Mouse (Mus musculus) thymus, postnatal 14 days (tissue): ENCODE measurements at regions not wholly inside any gene's neighbourhood (a gene's known extent, or its start where the extent isn't known, plus 50 kb on each side); places are given as distances from the start of the nearest gene placed in this dataset.
"Not testable (repeated sequence)": the region's sequence is repeated elsewhere in the genome, so short reads cannot be mapped to it uniquely, and the experiment has no call there.

Source experiments
- DNase-seq: peaks from one replicate; pipeline ENCODE4 v3.0.0; 2021

GRCm38 (mm10) chr7:138493661-138494060 is 96.1 kb upstream of the Tcerg1l start:
- DNase-seq, result no peak

GRCm38 (mm10) chr7:138492261-138492660 is 94.7 kb upstream of the Tcerg1l start:
- DNase-seq, result no peak

GRCm38 (mm10) chr7:138489471-138489870 is 91.9 kb upstream of the Tcerg1l start:
- no peak for DNase-seq

- DNase-seq, result no peak
These were observed 90.7 kb upstream of the Tcerg1l start for GRCm38 (mm10) chr7:138488201-138488720.

GRCm38 (mm10) chr7:138472891-138473455 is 75.4 kb upstream of the Tcerg1l start:
- DNase-seq, result no peak

- no peak for DNase-seq
These were observed 74.8 kb upstream of the Tcerg1l start for GRCm38 (mm10) chr7:138472371-138472770.

- DNase-seq, result no peak
These were observed 71.7 kb upstream of the Tcerg1l start for GRCm38 (mm10) chr7:138469211-138469610.

GRCm38 (mm10) chr7:138468436-138468835 is 70.9 kb upstream of the Tcerg1l start:
- DNase-seq, result no peak

GRCm38 (mm10) chr7:138467981-138468380 is 70.5 kb upstream of the Tcerg1l start:
- no peak for DNase-seq

GRCm38 (mm10) chr7:138467386-138467785 is 69.9 kb upstream of the Tcerg1l start:
- no peak for DNase-seq

- DNase-seq, result no peak
These were observed 60.4 kb upstream of the Tcerg1l start for GRCm38 (mm10) chr7:138457964-138458363.

GRCm38 (mm10) chr7:138455371-138455770 is 57.8 kb upstream of the Tcerg1l start:
- DNase-seq, result no peak

GRCm38 (mm10) chr7:138454498-138455225 is 57.1 kb upstream of the Tcerg1l start:
- not testable (repeated sequence) for DNase-seq

- DNase-seq, result no peak
These were observed 53.8 kb upstream of the Tcerg1l start for GRCm38 (mm10) chr7:138451321-138451720.

GRCm38 (mm10) chr7:138448519-138448918 is 51.0 kb upstream of the Tcerg1l start:
- no peak for DNase-seq
